Mouse (Mus musculus) bone marrow macrophage, adult 2 months (primary cell): ENCODE measurements around the gene Syt14.

Experiments
- CTCF ChIP-seq: IDR thresholded peaks from 2 replicates; pipeline ENCODE4 v1.5.1; 2012; ENCODE audit warnings: low read depth, mild to moderate bottlenecking, low read length, moderate library complexity
- POLR2A ChIP-seq: IDR thresholded peaks from 2 replicates; pipeline ENCODE4 v1.6.1; 2012; ENCODE audit warnings: mild to moderate bottlenecking, low read depth, low read length, borderline replicate concordance

- TF ChIP-seq CTCF (no peak), POLR2A (no peak)
These were observed 171.1 kb downstream of the Syt14 start for GRCm38 (mm10) chr1:192864440-192864839.
